Mouse (Mus musculus) gastrocnemius, postnatal 4 days (tissue): ENCODE results near the gene Pdgfa. TPM values are rescaled to one million over a fixed set of nuclear protein-coding genes. Genes with fewer than 3 reads are reported as not detected.

Experiments
- DNase-seq, 2 experiments: peaks; one replicate each; pipeline ENCODE4 v3.0.0; 2021 to 2022; ENCODE audit warnings: low spot score in 2 of 2, mixed read lengths in 2 of 2
- total RNA-seq, 2 experiments: library from RNA; stranded (reverse); gene quantifications; 2 replicates each; pipeline ENCODE4 v1.2.3; 2021

Gene Pdgfa
- total RNA-seq, 2 experiments from 2014 or later = 39.3 to 39.7 TPM

DNA sequence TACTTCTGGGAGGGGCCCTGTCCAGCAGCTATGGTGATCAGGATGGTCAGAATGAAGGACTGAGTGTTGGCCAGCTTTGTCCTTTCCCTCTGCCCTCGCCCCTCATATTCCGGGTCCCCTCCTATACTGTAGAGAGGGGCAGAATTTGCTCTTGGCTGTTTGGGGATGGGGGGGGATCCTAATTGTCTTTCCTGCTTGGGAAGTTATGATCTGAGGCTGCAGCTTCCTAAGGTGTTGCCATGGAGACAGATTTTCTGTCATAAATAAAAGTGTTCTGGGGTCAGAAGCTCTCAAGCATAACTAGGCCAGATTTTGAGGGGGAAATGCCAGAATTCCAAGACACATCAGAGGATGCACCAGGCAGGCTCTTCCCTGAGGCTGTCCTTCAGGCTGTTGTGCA lies 31.6 kb downstream of the Pdgfa start:
- DNase-seq = no peak

DNA sequence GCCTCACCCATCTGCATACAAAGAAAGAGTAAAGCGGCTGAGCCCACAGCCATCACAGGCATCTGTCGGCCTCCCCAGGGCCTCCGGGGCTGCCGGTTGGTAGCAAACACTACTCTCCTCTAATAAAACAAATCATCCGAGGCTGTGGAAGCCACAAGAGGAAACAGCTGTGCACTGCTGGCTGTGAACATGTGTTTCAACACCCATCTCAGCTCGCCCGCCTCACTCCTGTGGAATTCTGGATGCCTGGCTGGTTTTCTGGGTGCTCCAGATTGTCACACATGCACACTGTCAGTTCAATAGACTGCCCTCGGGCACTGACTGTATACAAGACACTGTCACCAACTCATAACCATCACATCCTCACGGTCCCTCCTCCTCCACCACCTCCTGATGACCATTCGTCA lies 40.7 kb downstream of the Pdgfa start:
- no peak for DNase-seq

GRCm38 (mm10) chr5:138953986-138954385 lies 43.2 kb downstream of the Pdgfa start:
- DNase-seq = no peak

DNA sequence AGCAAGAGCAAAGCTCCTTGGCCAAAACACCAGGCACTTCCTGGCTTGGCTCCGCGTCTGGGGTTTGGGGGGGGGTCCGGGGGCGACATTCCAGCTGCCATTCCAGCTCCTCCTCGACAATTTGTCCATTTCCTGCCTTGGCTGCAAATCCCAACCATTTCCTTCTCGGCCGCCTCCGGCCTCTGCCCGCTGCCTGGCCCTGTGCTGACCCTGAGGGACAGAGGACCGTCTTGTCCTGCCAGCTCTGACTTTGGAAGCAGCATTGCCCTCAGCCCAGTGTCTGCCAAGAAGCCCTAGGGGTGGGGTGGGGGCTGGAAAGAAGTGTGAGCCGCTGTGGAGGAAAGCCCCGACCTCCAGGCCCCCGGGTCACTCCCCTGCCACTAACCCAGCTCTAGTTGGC lies 44.2 kb downstream of the Pdgfa start:
- DNase-seq = no peak

- DNase-seq = no peak
These were observed 45.9 kb downstream of the Pdgfa start for GRCm38 (mm10) chr5:138951305-138951704.

DNA sequence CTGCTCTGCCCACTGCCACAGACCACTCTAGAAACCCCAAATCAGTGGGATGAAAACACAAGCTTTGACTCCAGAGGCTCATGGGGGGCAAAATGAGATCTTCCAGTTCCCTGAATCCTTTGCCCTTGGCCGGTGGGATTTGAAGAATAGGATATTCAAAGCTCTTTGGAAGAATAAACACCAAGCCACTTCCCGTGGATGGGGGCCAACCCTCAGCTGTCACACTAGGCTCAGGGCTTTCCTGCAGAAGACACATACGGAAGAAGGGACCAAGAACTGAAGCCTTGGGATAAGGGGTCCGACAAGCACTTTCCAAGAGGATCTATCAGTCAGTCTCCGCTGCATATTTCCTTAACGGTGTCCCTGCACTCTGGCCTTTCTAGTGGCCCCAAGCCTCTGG lies 48.0 kb downstream of the Pdgfa start:
- DNase-seq = no peak

DNA sequence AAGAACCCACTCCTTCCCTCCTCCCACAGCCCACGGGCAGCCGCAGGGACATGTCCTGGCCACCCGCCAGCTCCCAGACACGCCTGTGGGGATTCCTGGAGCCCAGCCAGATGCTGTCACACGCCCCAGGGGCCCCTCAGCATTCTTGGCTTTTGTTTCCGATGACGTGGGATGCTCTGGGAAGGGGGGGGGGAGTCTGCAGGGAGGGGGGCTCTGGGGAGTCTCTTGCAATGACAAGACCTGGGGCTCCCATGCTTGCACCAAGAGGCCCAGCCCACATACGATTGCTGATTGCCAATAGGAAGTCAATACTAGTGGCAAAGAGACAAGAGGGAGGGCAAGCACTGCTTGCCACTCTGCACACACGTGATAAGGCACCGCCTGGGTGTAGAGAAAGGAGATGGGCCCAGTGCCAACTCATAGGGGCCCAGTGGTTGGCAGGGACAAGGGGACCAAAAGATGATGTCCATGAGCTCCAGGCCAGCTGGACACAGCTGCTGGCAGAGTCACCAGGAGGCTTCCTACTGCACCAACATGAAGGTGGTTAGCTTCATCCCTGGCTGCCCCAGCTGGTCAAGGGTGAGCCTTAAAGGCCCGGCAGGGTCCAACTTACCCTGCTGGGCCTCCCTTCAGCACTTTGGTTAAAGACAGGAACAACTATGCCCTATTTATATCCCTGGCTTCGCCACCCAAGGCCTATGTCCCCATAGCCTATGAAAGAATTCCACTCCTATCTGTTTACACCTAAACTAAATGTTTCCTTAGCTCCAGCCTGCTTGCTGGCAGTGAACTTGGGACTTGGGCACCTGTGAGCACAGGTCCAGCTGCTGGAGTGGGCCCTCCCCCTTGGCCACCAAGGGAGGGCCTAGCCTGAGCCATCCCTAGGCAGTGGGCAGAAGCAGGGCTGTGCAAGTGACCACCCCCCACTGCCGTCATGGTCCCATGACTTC lies 48.9 kb downstream of the Pdgfa start:
- DNase-seq = peak in 1 of 2 experiments; percentile 74

- DNase-seq = no peak
These were observed 49.7 kb downstream of the Pdgfa start for GRCm38 (mm10) chr5:138947487-138947886.

- DNase-seq = no peak
These were observed 50.2 kb downstream of the Pdgfa start for GRCm38 (mm10) chr5:138946931-138947330.

- no peak for DNase-seq
These were observed 52.2 kb downstream of the Pdgfa start for GRCm38 (mm10) chr5:138945011-138945410.

DNA sequence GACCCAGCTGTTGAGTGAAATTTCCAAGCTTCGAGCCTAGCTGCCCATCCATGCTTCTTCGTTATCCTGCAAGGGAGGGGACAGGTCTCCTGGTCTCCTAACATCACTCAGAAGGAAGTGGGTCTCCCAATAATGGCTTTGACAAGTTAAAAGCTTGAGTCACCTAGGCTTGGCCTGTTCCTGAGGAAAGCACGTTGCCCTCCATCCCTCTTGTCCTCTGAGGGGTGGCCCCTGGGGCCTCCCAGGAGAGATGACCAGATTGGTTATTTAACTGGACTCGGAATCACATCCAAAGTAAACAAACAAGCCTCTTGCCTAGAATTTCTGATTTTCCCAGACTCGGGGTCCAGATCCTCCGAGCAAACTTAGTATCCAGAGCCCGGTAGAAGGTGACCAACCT lies 52.6 kb downstream of the Pdgfa start:
- no peak for DNase-seq

DNA sequence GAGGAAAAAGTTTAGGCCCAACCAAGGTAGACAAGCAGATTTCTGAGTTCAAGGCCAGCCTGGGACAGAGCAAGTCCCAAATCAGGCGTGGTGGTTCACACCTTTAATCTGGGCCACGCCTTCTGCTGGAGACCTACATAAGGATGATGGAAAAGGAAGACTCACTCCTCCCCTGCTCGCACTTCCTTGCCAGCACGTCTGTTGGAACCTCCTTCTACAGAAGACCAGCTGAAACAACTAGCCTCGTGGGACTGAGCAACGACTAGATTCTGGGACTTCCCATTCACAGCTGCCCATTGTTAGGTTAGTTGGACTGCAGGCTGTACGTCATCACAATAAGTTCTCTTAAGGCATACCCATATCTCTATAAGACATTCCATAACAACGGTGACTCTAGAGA lies 55.3 kb downstream of the Pdgfa start:
- no peak for DNase-seq

DNA sequence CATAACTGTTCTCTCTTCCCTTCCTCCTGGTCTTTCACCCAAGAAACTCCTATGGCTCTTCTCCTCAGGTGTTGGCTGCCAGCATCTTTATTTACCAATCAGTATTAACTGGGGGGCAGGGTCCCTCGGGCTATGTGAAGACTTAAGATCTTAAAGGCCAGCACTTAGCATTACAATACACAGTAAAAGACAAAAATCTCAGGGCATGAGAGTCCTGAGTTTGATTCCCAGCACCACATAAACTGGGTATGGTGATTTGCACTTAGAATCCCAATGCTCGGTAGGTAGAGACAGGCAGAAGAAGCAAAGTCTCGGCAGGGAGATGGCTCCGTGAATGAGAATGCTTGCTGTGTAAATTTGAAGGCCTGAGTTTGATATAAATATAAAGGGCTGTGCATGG lies 56.6 kb downstream of the Pdgfa start:
- no peak for DNase-seq

GRCm38 (mm10) chr5:138938572-138939163 lies 58.5 kb downstream of the Pdgfa start:
- no peak for DNase-seq

DNA sequence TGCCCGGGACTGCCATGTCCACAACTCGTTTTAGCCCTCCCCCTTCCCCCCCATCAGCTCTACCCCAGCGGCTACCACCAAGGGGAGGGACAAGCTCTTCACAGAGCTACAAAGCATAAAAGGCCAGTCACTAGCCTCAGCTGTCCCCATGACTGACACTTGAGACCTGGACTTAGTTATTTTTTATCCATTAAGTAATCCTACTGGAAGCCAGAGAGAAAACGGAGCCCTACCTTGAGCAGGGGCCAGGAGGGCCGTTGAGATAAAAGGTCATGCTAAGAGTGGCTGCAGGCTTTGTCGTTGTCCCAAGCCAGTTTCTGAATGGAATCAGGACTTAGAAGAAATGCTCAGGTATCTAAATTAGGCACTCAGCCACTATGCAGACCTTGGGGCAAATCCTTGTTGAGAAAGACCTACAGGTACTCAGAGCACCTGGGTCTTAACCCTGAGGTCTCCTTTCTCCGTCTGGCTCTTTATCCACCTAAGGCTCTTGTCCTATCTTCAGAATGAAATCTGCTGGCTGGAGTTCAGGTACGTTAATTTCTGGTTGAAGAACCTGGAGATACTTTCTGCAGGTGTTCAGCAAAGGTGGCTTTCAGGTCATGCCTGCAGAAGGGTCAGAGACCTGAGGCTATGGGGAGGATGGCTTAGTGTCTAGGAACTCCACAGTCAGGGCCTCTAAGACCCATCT lies 60.6 kb downstream of the Pdgfa start:
- DNase-seq = no peak

- peak in 1 of 2 experiments; percentile 42 for DNase-seq
These were observed 62.6 kb downstream of the Pdgfa start for GRCm38 (mm10) chr5:138934540-138934939.

- DNase-seq = no peak
These were observed 64.4 kb downstream of the Pdgfa start for GRCm38 (mm10) chr5:138932460-138933432.

DNA sequence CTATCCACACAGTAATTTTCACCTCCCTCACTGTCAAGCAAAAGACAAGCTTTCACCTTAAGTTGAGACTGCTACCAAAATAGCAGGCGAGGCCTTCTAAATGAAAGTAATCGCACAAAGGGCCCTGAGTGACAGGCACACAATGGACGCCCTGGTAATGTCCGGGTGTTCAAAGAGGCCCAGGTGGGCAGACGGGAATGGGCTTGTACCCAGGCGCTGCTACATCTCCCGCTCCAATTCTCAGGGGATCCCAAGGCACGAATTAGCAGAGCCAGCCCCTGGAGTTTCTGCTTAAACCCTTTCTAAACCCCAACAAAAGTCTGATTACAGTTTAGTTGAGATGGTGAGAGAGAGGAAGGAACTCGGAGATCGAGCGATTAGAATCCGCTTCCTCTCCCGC lies 65.3 kb downstream of the Pdgfa start:
- no peak for DNase-seq

DNA sequence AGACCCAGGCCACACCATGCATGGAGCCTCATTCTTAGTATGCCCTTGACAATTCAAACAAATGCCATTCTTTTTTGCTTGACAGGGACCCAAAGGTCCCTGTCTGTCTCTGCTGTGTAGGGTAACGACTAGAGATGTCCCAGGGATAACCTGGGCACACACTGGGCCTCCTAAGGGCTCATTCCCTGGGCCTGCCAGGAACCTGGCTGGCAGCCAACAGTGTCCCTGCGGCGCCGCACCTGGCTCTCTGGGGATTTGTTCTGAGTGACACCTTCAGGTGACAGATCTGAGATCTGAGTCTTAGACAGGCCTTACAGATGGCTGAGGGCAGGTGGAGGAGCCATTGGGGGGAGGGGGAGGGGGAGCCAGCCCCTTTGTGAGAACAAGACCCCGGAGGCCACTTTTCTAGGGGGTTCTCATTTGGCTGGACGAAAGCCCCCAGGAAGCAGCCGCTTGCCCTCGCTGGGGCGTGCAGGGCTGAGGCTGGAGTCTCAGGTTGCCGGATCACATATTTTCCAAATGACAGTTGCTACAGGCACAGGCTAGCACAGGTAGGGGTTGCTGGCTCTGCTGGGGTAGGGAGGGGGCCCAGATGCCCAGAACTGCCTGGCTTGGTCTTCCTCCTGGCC lies 67.2 kb downstream of the Pdgfa start:
- DNase-seq = no peak
